Mouse (Mus musculus): ENCODE data around the gene Kcnj15.

DNA sequence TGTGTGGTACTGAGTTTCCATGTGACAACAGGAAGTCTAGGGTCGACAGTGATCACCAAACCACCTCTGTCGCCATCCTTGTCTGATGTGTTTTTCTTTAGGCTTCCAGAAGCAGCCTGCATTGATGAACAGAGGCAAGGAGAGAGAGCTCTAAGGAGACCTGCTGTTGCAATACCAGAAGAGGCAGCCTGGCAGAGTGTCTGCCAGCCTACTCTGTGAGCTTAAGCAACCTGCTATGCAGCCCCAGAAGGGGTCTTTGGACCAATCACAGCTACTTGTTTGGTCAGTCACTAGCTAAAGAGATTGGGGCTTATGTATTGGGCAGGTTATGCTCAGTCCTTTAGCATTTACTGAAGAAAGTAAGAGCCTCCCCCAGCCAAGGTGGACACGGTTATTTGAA lies 11.9 kb upstream of the Kcnj15 start:
- no peak for TF ChIP-seq CTCF (IDR thresholded peaks at IDR 0.05; ENCODE audit: control insufficient read depth, insufficient read depth, low read length)
- no peak for TF ChIP-seq POLR2A (IDR thresholded peaks at IDR 0.05; ENCODE audit: borderline replicate concordance, control insufficient read depth, low read depth, low read length)

Data from bone marrow, adult 2 months (tissue).